Mouse (Mus musculus): ENCODE results near the gene Tcf25.

The Tcf25 gene

DNA sequence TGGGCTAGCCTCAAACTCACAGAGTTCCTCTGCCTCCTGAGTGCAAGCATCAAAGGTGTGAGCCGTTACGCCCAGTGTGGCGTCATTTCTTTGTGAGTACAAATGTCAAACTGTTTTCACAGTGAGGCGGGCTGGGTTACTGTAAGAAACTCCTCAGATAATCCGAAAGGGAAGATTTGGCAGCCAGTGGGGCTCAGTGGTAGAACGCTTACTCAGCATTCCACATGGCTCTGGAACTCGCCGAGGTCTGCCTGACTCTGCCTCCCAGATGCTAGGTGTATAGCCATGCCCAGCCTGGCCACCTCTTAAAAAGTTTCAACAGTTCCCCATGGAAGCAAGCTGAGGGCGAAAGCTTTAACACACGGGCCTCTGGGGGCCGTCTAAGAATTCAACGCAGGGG, 21.4 kb upstream of the Tcf25 start:
- DNase-seq = no peak

DNA sequence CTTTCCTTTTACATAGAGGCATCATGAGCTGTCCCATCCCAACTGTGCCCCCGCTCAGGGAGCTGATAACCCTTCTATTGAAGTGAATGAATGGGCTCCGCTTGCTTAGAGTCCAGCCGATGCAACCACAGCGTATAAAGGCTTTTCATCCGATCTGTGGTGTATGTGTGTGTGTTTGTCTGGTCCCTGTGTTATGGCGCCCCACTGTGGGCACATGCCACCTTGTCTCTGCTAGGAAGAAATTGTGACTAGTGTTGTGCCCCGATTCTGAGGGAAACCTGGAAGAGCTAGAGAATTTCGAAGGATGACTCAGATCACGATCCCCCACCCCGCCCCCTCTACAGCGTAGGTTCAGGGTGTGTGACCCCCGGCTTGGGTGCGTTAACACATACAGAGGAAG, 20.8 kb upstream of the Tcf25 start:
- peak; percentile 57 for DNase-seq

DNA sequence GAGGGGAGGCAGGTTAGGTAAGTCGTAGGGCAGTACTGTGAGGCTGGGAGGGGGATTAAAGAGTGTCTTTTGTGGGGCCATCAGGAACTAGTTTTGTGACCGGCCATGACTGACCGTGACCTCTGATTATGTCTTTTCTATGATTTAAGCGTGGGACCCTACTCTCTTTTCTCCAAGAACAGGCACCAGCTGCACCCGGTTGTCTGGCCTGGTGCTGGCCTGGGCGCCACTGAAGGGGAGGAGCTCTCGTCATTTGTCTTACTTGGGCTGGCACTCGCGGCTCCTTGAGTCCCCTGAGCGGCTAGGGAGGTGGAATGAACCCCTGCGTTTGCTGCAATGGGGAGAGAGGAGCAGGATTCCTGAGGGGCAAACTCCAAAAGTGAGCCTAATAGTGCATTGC, 20.3 kb upstream of the Tcf25 start:
- DNase-seq = no peak

DNA sequence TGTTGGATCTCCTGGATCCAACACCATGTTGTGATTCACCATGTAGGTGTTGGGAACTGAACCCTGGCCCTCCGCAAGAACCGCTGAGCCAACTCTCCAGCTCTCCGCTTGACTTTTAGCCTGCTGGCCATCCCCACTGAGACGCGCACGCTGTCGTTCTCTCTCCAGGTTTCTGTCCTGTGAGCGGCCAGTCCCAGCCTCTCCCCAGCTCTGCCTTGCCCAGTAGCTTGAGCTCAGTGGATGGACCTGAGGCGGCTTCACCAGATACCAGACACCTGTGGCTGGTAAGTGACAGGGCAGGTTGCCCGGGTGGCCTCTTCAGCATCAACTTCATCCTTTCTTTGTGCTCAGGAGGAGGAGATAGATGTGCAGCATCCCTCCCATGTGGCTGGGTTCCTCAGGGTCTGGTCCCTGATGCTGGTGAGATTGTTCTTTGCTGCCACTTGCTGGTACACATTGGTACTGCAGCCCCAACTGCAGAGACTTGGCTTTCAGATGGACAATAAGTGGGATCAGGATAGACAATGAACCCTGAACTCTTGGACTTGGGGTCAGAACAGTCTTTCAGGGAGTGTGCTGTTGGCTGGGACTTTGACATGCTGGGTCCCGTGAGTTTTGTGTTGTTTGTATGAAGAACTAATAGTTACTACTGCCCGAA, 12.3 kb upstream of the Tcf25 start:
- DNase-seq = peak; percentile 82

DNA sequence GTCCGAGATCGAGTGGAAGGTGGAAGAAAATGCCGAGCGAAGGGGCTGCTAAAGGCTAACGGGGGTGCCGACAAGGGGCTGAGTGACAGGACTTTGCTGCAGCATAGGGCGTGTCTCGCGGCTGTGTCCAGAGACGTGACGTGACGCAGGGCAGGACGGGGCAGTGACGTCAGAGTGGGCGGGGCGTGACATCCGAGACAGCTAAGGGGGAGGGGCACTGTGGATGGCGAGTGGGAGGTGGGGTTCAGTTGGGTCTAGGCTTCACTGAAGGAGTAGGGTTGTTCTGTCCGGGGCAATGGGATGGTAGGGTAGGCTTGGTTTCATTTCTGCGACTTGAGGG, 656 bp downstream of the Tcf25 start:
- peak; percentile 97 for DNase-seq

DNA sequence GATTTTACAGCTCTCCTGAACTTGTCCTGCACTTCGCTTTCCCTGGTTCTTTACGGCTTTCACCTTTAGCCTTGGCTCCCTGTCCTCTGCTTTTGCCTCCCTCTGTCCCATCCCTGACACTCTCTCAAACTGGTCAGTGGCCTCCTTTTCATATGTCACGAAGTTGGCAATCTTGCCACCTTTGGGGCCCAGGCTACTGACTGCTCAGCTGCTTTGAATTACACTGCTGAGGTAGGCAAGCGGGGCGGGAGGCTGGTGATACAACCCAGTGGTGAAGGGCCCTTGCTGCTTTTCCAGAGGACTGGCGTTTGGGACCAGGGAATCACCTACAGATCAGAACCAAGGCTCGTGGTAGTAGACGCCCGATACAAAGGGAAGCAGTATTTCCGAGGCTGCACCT, 2.1 kb downstream of the Tcf25 start:
- no peak for DNase-seq

DNA sequence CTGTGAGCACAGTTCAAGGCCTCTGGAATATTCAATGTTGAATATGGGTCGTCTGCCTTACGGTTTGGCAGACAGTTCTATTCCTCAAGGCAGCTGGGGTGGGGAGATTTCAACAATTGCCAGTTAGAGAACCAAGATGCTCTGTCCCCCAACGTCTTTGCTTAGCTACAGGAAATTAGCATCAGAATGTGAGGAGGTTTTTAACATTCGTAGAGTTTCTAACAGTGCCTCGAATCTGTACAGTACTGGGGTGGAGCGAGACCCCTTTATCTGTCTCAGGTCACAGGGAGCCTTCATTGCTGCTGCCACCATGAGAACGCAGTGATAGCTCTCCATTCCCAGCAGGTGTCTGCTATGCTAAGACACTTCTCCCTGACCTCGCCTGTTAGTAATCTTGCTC, 2.6 kb downstream of the Tcf25 start:
- DNase-seq = no peak

DNA sequence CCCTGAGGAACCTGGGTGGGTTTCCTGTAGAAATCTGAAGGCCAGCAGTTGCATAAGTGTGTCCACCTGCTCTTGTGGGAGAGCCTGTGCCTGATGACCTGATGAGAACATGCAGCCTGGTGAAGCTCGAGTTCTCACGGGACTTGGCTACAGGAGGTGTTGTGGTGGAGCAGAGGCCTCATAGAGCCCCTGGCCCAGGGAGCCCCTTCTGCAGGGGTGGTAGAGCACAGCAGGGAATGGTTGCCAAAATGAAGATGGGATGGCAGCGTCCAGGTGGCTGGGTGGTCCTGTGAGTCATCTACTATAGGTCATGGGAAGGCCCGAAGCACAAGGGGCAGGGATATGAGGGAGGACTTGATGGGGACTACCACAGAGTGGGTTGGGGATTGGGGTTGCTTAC, 8.2 kb downstream of the Tcf25 start:
- DNase-seq = no peak

DNA sequence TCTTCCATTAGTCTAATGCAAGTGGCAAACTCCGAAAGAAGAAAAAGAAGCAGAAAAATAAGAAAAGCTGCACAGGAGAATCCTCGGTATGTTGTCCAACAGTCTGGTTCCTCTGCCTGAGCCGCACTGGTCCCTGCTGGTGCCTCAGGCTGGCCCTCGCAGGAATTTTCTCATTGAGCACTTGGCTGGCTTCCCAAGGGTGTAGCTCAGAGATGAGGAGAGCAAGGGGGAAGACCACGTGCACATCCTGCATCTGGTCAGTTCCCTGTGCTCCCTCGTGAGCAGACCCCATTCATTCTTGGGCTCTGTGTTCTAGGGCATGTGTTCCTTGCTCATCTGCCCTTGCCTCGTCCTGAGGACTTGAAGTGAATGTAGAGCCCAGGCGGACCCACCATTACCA, 9.0 kb downstream of the Tcf25 start:
- DNase-seq = no peak

DNA sequence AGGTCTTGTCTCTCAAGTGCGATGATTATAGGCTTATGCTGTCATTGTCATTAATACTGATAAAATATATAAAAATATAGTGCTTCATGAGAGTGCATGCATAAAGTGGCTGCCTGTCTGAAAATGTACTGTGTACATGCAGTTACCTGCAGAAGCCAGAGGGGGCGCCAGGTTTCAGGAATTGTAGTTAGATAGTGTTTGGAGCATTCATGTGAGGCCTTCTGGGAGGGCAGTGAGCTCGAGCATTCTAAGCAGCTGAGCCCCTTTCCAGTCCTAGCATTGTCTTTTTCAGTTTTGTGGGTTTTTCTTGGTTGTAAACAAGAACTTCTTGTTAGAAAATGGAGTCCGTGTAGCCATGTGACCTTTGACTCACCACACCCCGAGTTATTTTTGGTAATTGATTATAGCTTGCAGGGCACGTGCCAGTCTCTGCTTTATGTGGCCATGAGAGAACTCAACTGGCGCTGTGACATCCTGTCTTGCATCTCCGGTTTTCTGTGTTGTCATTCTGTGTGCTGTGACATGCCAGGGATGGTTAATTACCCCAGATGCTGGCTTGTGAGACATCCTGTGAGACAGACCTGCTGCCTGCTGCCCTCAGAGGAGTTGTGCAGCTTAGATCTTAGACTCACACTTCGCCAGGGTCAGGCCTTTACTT, 11.5 kb downstream of the Tcf25 start:
- peak; percentile 20 for DNase-seq

DNA sequence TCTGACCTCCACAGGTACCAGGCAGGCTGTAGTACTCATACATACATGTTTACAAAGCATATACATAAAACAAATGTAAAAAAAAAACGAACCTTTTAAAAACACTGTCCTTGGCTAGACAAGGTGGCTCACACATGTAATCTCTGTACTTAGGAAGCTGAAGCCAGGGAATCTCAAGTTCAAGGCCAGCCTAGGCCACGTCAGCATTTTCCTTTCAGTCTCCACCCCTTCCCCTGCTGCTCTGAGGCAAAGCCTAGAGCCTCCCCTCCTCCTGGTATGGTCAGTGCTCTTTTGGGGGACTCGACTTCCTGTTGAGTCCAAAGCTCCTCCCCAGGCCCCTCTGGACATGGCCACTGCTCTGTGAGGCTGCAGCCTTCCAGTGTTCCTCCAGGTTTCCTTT, 13.5 kb downstream of the Tcf25 start:
- no peak for DNase-seq

DNA sequence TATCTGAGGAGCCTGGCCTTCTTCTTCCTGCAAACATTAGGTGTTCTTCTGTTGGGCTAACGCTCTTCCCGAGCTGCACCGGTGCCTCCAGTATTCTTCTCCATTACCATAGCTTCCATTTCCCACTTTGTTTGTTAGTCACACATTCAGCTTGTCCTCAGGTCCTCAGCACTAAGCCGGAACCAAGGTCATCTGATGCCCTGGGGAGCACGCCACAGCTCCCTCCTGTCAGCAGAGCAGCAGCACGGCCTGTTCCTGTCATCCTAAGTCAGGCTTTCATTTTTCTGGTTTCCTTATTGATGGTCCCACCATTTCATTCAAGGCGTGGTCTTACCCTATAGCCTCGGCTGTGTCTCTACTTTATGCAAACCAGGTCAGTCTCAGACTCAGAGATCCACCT, 14.2 kb downstream of the Tcf25 start:
- DNase-seq = no peak

DNA sequence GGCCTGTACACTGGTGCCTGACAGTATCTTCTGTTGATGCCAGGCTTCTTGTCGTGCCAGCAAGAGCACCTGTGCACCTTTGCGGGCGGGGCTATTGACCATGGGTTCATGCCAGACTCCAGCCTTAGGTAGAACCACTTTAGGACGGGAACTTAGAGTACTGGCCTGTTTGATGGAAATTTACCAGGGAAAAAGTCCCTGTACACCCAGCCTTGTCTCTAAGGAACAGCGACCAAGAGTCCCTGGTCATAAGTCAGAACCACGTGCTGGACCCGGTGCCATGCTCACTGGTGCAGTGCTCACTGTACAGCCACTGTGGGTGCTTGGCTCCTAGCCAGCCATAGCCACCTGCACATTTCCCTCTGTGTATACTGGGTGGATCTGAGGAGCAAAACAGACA, 15.5 kb downstream of the Tcf25 start:
- DNase-seq = no peak

DNA sequence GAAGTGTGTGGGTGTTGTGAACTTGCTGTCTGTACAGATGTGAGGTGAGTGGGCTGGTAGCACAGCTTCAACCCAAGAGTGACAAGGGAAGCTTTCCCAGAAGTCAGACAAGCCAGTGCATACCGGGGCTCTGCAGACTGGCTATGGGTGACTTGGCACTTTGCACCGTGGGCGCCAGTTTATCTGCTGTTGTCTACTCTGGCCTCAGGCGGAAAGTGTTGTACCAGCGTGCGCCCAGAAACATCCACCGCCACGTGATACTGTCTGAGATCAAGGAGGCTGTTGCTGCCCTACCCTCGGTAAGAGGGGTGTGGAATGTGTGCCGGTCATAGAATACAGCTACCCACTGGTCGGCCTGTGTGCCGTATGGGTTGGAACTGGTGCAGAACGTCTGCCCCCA, 24.8 kb downstream of the Tcf25 start:
- no peak for DNase-seq

DNA sequence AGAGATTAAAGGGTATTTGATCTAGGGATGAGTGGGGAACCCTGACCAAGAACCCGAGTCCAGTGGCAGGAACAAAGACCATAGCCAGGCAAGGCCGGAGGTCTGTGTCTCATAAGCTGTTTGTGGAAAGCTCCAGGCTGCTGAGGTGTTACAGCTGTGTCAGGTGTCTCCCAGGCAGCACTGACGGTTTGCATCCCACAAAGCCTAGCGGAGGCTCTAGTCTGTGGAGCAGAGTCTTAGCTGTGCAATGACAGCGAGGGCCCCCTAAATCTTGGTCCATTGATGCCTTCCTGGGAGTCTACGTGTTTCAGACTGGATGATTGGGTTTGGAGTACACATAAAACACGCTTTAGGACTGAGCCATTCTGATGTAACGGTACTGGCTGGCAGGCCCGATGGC, 28.4 kb downstream of the Tcf25 start:
- DNase-seq = no peak

DNA sequence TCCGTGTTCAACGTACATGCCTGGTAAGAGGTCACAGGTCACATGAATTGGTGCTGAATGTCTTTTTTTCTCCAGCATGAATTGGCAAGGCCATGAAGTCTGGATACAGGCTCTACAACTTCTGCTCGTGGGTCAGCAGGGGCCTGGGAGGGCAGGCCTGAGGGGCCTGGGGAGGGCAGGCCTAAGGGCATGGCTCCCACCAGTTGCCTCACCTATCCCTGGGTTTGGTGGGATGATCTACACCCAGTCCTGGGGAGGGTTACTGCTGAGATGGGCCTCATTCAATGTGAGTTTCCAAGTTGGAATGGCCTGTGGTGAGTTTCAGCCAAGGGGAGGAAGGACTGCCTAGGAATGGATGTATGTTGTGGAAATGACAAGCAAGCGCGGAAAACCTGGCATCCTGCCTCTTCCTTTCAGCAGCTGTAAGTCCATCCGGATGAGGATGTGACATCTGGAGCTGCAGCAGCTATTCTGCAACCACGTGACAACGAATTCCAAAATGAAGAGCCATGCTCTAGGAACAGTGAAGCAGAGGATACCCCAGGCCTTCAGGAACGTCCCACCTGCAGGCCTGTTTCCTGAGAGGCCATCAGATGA, 29.3 kb downstream of the Tcf25 start:
- no peak for DNase-seq

DNA sequence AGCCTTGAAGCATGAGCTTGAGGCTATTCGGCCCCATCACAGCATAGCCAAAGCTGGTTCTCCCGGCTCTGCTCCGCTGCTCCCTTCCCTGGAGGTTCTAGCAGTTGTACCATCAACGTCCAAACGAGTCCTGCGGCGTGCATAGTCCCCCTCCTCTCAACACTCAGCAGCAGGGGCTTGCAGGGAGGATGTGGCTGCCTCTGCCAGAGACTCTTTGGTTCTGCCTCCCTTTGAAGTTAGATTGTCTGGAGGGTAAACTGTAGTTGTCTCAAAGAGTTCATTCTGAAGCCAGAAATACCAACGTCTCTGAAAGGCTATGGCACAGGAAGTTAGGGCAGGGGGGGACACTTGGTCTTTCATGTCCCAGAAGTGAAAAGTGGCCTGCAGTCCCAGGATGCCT, 31.0 kb downstream of the Tcf25 start:
- DNase-seq = no peak

DNA sequence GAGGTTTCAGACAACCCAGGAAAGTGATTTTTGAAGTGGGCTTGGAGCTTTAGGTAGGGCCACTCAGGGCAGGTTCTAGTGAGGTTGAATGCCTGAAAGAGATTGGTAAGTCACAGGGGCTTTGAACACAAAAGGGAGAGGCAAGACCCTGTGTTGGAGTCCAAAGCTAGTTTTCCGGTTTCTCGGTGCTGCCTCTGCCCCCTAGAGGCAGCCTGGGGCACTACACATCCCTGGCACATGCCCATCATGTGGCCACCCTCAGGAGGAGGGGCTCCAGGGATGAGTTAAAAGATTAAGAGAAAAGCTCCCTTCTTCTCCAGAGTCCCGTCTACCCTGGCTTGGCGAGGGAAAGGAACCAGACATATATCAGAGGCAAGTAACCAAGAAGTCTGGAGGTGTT, 33.2 kb downstream of the Tcf25 start, which contains the start of gene Mc1r:
TSS of gene Mc1r (plus strand) at position 322 of the 400 bp plus-strand sequence.
- peak; percentile 67 for DNase-seq

DNA sequence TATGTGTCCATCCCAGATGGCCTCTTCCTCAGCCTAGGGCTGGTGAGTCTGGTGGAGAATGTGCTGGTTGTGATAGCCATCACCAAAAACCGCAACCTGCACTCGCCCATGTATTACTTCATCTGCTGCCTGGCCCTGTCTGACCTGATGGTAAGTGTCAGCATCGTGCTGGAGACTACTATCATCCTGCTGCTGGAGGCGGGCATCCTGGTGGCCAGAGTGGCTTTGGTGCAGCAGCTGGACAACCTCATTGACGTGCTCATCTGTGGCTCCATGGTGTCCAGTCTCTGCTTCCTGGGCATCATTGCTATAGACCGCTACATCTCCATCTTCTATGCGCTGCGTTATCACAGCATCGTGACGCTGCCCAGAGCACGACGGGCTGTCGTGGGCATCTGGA, 34.1 kb downstream of the Tcf25 start:
- no peak for DNase-seq

DNA sequence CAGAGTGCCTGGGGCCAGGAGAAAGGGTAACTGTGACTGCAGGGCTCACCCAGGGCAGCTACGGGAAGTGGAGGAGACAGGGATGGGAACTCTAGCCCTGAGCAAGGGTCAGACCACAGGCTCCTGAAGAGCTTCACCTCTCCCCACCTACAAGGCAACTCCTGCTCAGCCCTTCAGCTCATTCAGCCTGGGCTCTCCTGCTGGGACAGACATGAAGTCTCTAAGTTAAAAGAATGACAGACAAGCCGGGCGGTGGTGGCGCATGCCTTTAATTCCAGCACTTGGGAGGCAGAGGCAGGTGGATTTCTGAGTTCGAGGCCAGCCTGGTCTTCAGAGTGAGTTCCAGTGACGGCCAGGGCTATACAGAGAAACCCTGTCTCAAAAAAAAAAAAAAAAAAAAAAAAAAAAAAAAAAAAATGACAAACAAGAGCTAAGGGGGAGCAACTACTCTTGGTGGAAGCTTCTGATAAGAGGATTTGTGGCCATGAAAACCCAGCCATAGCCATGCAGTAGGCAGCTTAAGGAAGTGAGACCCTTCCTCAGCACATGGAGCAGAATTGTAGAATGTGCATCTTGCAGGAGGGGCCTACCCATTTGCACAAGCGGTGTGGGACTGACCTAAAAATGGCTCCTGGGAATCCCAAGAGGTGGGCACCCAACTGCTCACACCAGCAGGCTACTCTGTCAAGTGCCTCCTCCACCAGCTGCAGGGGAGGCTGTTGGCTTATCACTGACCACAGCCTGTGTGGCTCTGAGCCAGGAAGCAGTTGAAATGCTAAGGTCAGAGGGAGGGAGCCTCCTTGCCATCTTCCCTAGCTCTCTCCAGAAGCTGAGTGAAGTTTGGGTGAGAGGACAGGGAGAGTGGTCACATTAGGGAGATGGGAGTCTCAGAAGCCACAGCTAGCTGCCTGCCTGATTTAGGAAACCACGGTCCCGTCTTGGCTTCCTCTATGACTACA, 35.3 kb downstream of the Tcf25 start:
- no peak for DNase-seq

DNA sequence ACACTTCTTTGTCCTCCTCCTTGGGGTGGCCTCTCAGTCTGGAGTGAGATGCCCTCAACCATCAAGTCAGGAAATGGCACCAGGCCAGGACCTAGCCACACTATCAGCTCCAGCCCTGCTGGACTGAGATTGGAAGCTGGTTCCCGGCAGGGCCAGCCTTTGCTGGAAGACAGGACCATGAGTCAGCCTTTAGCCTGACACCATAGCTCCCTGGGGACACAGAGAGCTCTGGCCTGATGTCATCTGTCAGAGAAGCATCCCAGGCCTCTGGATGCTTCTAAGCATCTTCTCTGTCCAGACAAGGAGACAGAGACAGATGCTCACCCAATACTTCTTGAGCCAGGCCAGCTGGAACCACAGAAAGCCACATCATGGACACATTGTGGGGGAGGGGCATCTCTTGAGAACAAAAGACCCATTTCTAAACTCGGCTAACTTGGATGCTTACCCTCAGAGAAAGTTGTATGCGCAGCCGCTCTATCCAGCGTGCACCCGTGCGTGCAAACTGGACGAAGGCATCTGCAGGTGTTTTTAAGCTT, 36.6 kb downstream of the Tcf25 start:
- no peak for DNase-seq

DNA sequence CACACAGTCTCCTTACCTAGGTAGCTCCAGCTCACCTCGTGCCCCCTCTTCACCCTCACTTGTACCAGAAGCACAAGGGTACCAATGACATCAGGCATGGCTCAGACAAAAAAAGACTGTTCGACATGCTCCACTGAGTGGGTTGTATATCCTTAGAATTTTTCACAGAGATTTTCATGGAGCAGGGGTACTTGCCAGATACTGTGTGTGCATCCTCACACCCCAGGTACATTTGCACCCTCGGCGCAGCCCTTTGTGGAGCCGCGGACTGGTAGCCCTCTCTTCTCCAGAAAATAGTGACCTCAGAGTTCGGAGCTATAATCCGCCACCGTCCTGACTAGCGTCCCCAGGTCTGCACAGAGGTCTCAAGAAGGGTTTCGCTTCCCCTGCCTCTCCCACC, 37.2 kb downstream of the Tcf25 start:
- no peak for DNase-seq

DNA sequence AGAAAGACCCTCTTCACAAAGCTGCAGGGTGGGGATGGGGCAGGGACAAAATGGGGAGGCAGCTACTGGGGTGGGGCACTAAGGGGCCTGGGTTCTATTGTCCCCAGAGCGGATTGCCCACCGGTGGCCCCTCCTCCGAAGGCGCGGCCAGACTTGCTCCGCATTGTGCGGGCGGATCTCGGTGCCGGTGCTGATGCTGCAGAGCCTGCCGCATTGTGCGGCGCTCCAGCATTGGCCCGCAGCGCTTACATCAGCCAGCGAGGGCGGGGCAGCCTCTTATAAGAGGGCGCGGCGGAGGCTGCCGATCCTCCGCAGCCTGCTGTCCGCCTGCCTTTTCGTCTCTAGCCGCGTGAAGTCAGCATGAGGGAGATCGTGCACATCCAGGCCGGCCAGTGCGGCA, 37.7 kb downstream of the Tcf25 start, which contains the start of gene Tubb3:
TSS of gene Tubb3 (plus strand) at position 179 of the 400 bp plus-strand sequence.
- DNase-seq = no peak

All from lung, postnatal 14 days (tissue).